Mouse (Mus musculus): ENCODE data around the gene Ddit4. TPM values are rescaled to one million over a fixed set of nuclear protein-coding genes. Genes with fewer than 3 reads are reported as not detected.

Gene Ddit4
- polyA plus RNA-seq, 1 experiment from 2014 or later: 3.0 TPM

DNA sequence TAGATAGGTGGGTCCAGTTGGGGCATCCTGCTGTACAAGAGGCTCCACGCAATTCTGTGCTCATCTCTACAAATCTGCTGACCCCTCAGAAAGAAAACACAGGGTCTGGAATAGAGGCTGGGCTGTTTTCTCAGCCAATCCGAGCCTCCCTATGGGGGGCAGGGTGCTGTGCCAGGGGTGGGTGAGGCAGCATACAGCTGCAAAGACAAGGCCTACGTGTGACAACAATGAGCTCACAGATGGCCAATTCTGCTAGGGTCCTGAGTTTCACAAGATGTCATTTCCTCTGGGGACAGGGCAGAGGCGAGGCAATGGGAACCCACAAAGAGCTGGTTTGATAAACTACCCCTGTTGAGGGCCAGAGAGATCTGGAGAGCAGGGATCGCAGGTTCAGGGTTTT, 6.8 kb upstream of the Ddit4 start:
- H3K27ac ChIP-seq (ENCODE audit: low read depth): no peak overlapping the region
- no peak overlapping the region for H3K4me2 ChIP-seq (ENCODE audit: low read length)
- ATAC-seq (replicated peaks; ENCODE audit: low FRiP score, low TSS enrichment, low read depth) (no peak), DNase-seq (ENCODE audit: low spot score) (no peak)
- no peak overlapping the region for H3K9ac ChIP-seq (ENCODE audit: low read length)
- no peaks in the 10 kb centered on the region for H3K36me3 ChIP-seq (ENCODE audit: control insufficient read depth, insufficient read depth, low read length)
- H3K27me3 ChIP-seq (replicated peaks; ENCODE audit: control insufficient read depth, insufficient read depth, low read length): 0 out of 2 replicates have a peak, but pooled peaks cover 3% of the 10 kb centered on the region
- 54% methylated on average over 5 of the region's 5 CpGs for WGBS
- H3K4me1 ChIP-seq (replicated peaks; ENCODE audit: control insufficient read depth, insufficient read depth, low read length): peaks cover 13% of the 10 kb centered on the region
- H3K4me3 ChIP-seq (ENCODE audit: low read depth, low read length): no peak overlapping the region
- H3K9me3 ChIP-seq (ENCODE audit: control insufficient read depth, low read length): no peaks in the 10 kb centered on the region

DNA sequence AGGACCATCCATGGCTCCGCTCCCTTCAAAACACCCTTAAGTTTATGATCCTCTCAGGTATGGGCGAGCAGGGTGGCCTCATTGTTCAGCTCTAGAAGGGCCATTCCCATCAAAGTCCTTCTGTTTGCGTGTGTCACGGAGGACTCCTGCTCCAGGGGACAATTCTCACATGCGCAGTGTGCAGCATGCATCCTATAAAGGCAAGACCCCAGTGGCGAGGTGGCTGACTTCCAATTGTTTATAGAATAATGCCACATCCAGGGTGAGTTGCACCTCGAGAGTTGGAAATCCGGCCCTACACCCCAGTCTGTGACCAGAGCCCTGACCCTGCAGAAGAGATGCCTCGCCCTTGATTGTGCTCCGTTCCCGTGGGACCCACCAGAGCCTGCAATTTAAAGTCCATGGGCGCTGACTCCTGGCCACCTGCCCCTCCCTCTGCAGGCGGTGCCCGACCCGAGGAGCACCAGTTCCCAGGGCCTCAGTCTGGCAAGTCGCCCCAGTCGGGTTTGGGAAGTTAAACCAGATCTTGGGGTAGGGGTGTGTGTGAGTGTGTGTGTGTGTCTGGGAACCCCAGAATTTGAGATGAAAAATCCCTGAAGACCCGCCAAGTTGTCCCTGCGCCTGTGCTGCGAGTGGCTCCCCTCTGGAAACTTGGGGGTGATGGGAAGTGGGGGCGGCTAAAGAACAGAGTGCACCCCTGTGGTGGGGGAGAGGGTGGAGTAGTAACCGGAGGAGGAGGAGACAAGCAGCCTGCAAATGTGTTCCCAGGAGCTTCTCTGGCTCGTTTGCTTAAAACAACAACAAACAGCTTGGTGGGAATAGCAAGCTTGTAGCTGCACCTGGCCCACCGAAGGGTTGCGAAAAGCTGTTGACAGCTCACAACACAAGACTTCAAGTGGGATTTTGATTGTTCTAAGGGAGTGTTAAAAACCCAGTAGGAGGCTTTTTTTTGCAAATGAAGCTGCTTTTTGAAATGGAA, 5.8 kb upstream of the Ddit4 start:
- H3K4me1 ChIP-seq (replicated peaks; ENCODE audit: control insufficient read depth, insufficient read depth, low read length): peaks cover 17% of the 10 kb centered on the region
- H3K9me3 ChIP-seq (ENCODE audit: control insufficient read depth, low read length): no peaks in the 10 kb centered on the region
- ATAC-seq (replicated peaks; ENCODE audit: low FRiP score, low TSS enrichment, low read depth): no peak
- 0 out of 2 replicates have a peak, but pooled peaks cover 3% of the 10 kb centered on the region for H3K27me3 ChIP-seq (replicated peaks; ENCODE audit: control insufficient read depth, insufficient read depth, low read length)
- H3K9ac ChIP-seq (ENCODE audit: low read length): 0 out of 2 replicates have a peak overlapping the region, but pooled peaks have one; percentile 10
- DNase-seq (ENCODE audit: low spot score): no peak
- H3K4me3 ChIP-seq (ENCODE audit: low read depth, low read length): no peak overlapping the region
- no peak overlapping the region for H3K27ac ChIP-seq (ENCODE audit: low read depth)
- WGBS: 26% methylated on average over 25 of the region's 25 CpGs
- peak overlapping the region; percentile 22; the same call in 1 of the 2 replicates for H3K4me2 ChIP-seq (ENCODE audit: low read length)
- H3K36me3 ChIP-seq (ENCODE audit: control insufficient read depth, insufficient read depth, low read length): no peaks in the 10 kb centered on the region

DNA sequence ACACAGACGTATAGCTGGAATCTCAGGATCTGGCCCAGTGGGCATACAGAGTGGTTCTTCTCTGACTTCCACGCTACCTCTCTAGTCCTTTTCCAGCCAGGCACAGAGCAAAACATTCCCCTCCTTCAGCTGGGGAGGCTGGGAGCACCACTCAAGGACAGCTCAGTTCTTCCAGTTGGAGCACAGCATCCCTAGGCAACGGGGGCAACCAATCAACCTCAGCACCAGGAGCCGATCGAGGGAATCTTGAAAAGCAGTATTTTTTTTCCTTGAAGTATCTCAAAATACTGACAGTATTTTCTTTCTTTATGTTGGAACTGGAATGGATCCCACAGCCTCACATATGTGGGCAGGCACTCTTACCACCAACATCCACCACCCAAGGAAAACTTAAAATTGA, 5.0 kb upstream of the Ddit4 start:
- WGBS: 68% methylated on average over 5 of the region's 5 CpGs

DNA sequence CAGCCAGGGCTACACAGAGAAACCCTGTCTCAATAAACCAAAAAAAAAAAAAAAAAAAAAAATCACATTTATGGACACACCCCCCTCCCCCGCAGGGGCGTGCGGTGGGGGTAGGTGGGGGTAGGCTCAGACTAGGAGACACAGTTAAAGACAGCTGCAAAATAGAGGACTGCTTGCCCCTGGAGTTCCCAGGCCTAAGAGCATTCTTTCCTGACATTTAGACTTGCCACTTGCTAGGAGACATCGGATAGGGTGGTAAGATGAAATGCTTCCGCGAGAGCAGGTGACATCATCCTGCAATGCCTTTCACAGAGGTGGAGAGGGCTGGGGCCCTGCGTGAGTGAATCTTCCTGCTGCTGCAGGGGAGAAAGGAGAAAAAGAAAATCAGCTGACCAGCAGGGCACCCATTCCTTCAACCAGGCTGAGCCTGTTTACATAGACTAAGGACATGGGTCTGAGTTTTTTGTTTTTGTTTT, 2.0 kb upstream of the Ddit4 start:
- 25% methylated on average over 7 of the region's 7 CpGs for WGBS
- Histone ChIP-seq H3K27ac (ENCODE audit: low read depth) (no peak overlapping the region), H3K9ac (ENCODE audit: low read length) (no peak overlapping the region), H3K4me2 (ENCODE audit: low read length) (no peak overlapping the region), H3K27me3 (replicated peaks; ENCODE audit: control insufficient read depth, insufficient read depth, low read length) (0 out of 2 replicates have a peak, but pooled peaks cover 3% of the 10 kb centered on the region), H3K4me1 (replicated peaks; ENCODE audit: control insufficient read depth, insufficient read depth, low read length) (peaks cover 41% of the 10 kb centered on the region), H3K36me3 (ENCODE audit: control insufficient read depth, insufficient read depth, low read length) (0 out of 2 replicates have a peak, but pooled peaks cover 5% of the 10 kb centered on the region), H3K4me3 (ENCODE audit: low read depth, low read length) (no peak overlapping the region), H3K9me3 (ENCODE audit: control insufficient read depth, low read length) (no peaks in the 10 kb centered on the region)
- no peak for ATAC-seq (replicated peaks; ENCODE audit: low FRiP score, low TSS enrichment, low read depth)
- DNase-seq (ENCODE audit: low spot score): no peak

More for the DNA sequence above, 5.0 kb upstream of the Ddit4 start:
- 0 out of 2 replicates have a peak, but pooled peaks cover 3% of the 10 kb centered on the region for H3K27me3 ChIP-seq (replicated peaks; ENCODE audit: control insufficient read depth, insufficient read depth, low read length)
- no peak overlapping the region for H3K4me2 ChIP-seq (ENCODE audit: low read length)
- H3K27ac ChIP-seq (ENCODE audit: low read depth): no peak overlapping the region
- no peaks in the 10 kb centered on the region for H3K36me3 ChIP-seq (ENCODE audit: control insufficient read depth, insufficient read depth, low read length)
- DNase-seq (ENCODE audit: low spot score) (no peak), ATAC-seq (replicated peaks; ENCODE audit: low FRiP score, low TSS enrichment, low read depth) (no peak)
- H3K4me1 ChIP-seq (replicated peaks; ENCODE audit: control insufficient read depth, insufficient read depth, low read length): peaks cover 18% of the 10 kb centered on the region
- no peak overlapping the region for H3K9ac ChIP-seq (ENCODE audit: low read length)
- H3K4me3 ChIP-seq (ENCODE audit: low read depth, low read length): no peak overlapping the region
- H3K9me3 ChIP-seq (ENCODE audit: control insufficient read depth, low read length): no peaks in the 10 kb centered on the region

DNA sequence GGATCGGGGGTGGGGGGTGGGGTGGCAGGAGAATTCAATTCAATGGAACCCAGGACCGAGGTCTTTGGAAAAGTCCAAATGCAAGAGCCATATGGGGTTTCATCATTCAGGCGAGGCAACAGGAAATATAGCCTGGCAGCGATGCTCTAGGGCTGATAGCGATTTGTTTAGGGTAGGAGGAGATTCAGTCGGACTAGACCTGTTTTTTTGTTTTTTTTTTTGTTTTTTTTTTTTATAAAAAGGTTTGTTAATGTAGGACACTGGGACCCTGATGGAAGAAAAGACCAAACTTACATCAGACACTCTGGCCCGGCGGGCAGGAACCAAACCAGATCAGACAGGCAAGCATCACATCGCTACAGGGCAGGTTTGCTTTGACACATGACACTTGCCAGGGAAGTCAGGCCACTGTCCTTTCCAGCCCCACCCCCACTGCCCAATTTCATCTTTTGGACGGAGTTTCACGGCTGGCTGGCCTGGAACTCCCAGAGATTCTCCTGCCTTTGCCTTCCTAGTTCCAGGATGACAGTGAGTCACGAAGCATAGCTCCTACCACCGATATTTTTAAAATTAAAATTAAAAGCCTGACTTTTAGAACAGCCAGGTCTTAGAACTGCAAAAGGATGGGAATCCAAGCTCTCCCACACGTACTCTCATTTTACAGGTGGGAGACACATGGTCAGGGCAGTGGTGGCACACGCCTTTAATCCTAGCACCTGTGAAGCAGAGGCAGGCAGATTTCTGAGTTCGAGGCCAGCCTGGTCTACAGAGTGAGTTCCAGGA, 1.3 kb upstream of the Ddit4 start:
- peaks cover 38% of the 10 kb centered on the region for H3K4me1 ChIP-seq (replicated peaks; ENCODE audit: control insufficient read depth, insufficient read depth, low read length)

GRCm38 (mm10) chr10:59952152-59952780, 632 bp upstream of the Ddit4 start:
- no peaks in the 10 kb centered on the region for H3K9me3 ChIP-seq (ENCODE audit: control insufficient read depth, low read length)
- ATAC-seq (replicated peaks; ENCODE audit: low FRiP score, low TSS enrichment, low read depth) (peak; percentile 54), DNase-seq (ENCODE audit: low spot score) (peak; percentile 89)
- H3K36me3 ChIP-seq (ENCODE audit: control insufficient read depth, insufficient read depth, low read length): 0 out of 2 replicates have a peak, but pooled peaks cover 5% of the 10 kb centered on the region
- H3K9ac ChIP-seq (ENCODE audit: low read length): peak overlapping the region; percentile 63
- H3K27ac ChIP-seq (ENCODE audit: low read depth): peak overlapping the region; percentile 89
- peak overlapping the region; percentile 96 for H3K4me3 ChIP-seq (ENCODE audit: low read depth, low read length)
- H3K4me2 ChIP-seq (ENCODE audit: low read length): peak overlapping the region; percentile 95
- no peaks in the 10 kb centered on the region for H3K27me3 ChIP-seq (replicated peaks; ENCODE audit: control insufficient read depth, insufficient read depth, low read length)
- H3K4me1 ChIP-seq (replicated peaks; ENCODE audit: control insufficient read depth, insufficient read depth, low read length): peaks cover 32% of the 10 kb centered on the region
- WGBS: under 1% methylated on average over 31 of the region's 31 CpGs

More for the DNA sequence above, 1.3 kb upstream of the Ddit4 start:
- WGBS: 25% methylated on average over 16 of the region's 16 CpGs
- DNase-seq (ENCODE audit: low spot score): no peak
- Histone ChIP-seq H3K9ac (ENCODE audit: low read length) (no peak overlapping the region; the same call in 1 of the 2 replicates), H3K9me3 (ENCODE audit: control insufficient read depth, low read length) (no peaks in the 10 kb centered on the region), H3K27me3 (replicated peaks; ENCODE audit: control insufficient read depth, insufficient read depth, low read length) (0 out of 2 replicates have a peak, but pooled peaks cover 3% of the 10 kb centered on the region), H3K4me2 (ENCODE audit: low read length) (peak overlapping the region; percentile 95), H3K4me3 (ENCODE audit: low read depth, low read length) (peak overlapping the region; percentile 96), H3K36me3 (ENCODE audit: control insufficient read depth, insufficient read depth, low read length) (0 out of 2 replicates have a peak, but pooled peaks cover 5% of the 10 kb centered on the region), H3K27ac (ENCODE audit: low read depth) (peak overlapping the region; percentile 89)
- ATAC-seq (replicated peaks; ENCODE audit: low FRiP score, low TSS enrichment, low read depth): no peak

DNA sequence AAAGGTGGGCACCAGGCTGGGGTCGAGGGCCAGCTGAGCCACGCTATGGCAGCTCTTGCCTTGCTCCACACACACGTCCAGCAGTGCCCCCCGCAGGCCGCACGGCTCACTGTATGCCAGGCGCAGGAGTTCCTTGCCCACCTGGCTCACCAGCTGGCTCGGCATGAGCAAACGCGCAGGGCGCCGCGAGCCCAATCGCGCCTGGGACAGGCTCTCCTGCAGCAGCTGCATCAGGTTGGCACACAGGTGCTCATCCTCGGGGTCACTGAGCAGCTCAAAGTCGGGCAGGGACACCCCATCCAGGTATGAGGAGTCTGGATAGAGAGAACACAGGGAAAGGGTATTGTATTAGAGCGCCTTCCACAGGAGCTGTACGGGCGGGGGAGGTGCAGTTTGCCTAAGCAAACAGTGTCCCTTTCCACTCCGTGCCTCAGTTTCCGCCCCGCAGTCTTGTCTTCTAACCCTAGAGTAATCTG, 880 bp downstream of the Ddit4 start:
- H3K4me2 ChIP-seq (ENCODE audit: low read length): peak overlapping the region; percentile 95
- 0 out of 2 replicates have a peak, but pooled peaks cover 5% of the 10 kb centered on the region for H3K36me3 ChIP-seq (ENCODE audit: control insufficient read depth, insufficient read depth, low read length)
- H3K9me3 ChIP-seq (ENCODE audit: control insufficient read depth, low read length): no peaks in the 10 kb centered on the region
- H3K4me3 ChIP-seq (ENCODE audit: low read depth, low read length): peak overlapping the region; percentile 96
- WGBS: 3% methylated on average over 23 of the region's 23 CpGs
- DNase-seq (ENCODE audit: low spot score) (peak; percentile 87), ATAC-seq (replicated peaks; ENCODE audit: low FRiP score, low TSS enrichment, low read depth) (peak; percentile 28)
- H3K27me3 ChIP-seq (replicated peaks; ENCODE audit: control insufficient read depth, insufficient read depth, low read length): no peaks in the 10 kb centered on the region
- H3K27ac ChIP-seq (ENCODE audit: low read depth): peak overlapping the region; percentile 89
- peaks cover 32% of the 10 kb centered on the region for H3K4me1 ChIP-seq (replicated peaks; ENCODE audit: control insufficient read depth, insufficient read depth, low read length)
- H3K9ac ChIP-seq (ENCODE audit: low read length): peak overlapping the region; percentile 89

Measured in intestine, embryonic 14.5 days (tissue).